Mouse (Mus musculus): ENCODE measurements at regions not wholly inside any gene's neighbourhood (a gene's known extent, or its start where the extent isn't known, plus 50 kb on each side); places are given as distances from the start of the nearest gene placed in this dataset.

GRCm38 (mm10) chr2:84042793-84043192 is 52.4 kb downstream of the Gm13691 start:
- WGBS = 54% methylated on average over 2 of the region's 2 CpGs
- Histone ChIP-seq H3K9me3 (ENCODE audit: control insufficient read depth, low read length) (no peaks in the 10 kb centered on the region), H3K4me2 (ENCODE audit: low read length) (no peak overlapping the region), H3K4me1 (replicated peaks; ENCODE audit: control insufficient read depth, insufficient read depth, low read length) (no peaks in the 10 kb centered on the region), H3K9ac (ENCODE audit: low read length) (no peak overlapping the region), H3K27me3 (replicated peaks; ENCODE audit: control insufficient read depth, insufficient read depth, low read length) (no peaks in the 10 kb centered on the region), H3K27ac (ENCODE audit: low read depth) (no peak overlapping the region), H3K4me3 (ENCODE audit: low read depth, low read length) (no peak overlapping the region), H3K36me3 (ENCODE audit: control insufficient read depth, insufficient read depth, low read length) (no peaks in the 10 kb centered on the region)
- no peak for DNase-seq (ENCODE audit: low spot score)
- ATAC-seq (replicated peaks; ENCODE audit: low FRiP score, low TSS enrichment, low read depth) = no peak

- Histone ChIP-seq H3K9me3 (ENCODE audit: control insufficient read depth, low read length) (no peaks in the 10 kb centered on the region), H3K27ac (ENCODE audit: low read depth) (peak overlapping the region; percentile 51), H3K4me1 (replicated peaks; ENCODE audit: control insufficient read depth, insufficient read depth, low read length) (0 out of 2 replicates have a peak, but pooled peaks cover 4% of the 10 kb centered on the region), H3K4me2 (ENCODE audit: low read length) (no peak overlapping the region), H3K36me3 (ENCODE audit: control insufficient read depth, insufficient read depth, low read length) (no peaks in the 10 kb centered on the region), H3K27me3 (replicated peaks; ENCODE audit: control insufficient read depth, insufficient read depth, low read length) (no peaks in the 10 kb centered on the region), H3K9ac (ENCODE audit: low read length) (no peak overlapping the region), H3K4me3 (ENCODE audit: low read depth, low read length) (no peak overlapping the region)
- ATAC-seq (replicated peaks; ENCODE audit: low FRiP score, low TSS enrichment, low read depth) (no peak), DNase-seq (ENCODE audit: low spot score) (no peak)
- 76% methylated on average over 9 of the region's 9 CpGs for WGBS
These were observed 58.2 kb downstream of the Gm13691 start for GRCm38 (mm10) chr2:84048398-84049140.

DNA sequence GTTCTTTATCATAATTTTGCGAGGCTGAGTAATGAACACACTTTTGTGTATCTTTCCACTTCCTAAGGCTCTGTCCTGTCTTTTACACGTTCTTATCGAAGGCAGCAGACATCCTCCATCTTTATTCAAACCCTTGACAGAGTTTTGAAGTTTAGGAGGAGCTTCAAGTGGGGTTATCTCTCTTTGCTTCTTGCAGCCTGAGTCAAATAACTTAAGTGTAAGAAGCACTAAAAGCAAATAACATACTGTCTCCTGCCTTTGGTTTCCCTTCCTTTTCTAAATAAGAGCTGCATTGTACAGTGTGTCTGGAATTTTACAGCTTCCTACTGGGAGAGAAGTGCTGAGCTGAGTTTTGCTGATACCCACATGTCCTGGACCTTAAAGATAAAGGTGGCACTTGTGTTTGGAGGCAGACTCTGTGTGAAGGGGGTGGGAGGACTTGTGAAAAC is 61.6 kb downstream of the Gm13691 start:
- ATAC-seq (replicated peaks; ENCODE audit: low FRiP score, low TSS enrichment, low read depth) (no peak), DNase-seq (ENCODE audit: low spot score) (no peak)
- Histone ChIP-seq H3K4me2 (ENCODE audit: low read length) (no peak overlapping the region), H3K4me3 (ENCODE audit: low read depth, low read length) (no peak overlapping the region), H3K27me3 (replicated peaks; ENCODE audit: control insufficient read depth, insufficient read depth, low read length) (no peaks in the 10 kb centered on the region), H3K36me3 (ENCODE audit: control insufficient read depth, insufficient read depth, low read length) (no peaks in the 10 kb centered on the region), H3K9ac (ENCODE audit: low read length) (no peak overlapping the region), H3K27ac (ENCODE audit: low read depth) (no peak overlapping the region), H3K4me1 (replicated peaks; ENCODE audit: control insufficient read depth, insufficient read depth, low read length) (0 out of 2 replicates have a peak, but pooled peaks cover 4% of the 10 kb centered on the region), H3K9me3 (ENCODE audit: control insufficient read depth, low read length) (no peaks in the 10 kb centered on the region)
- 29% methylated on average over 3 of the region's 3 CpGs for WGBS

GRCm38 (mm10) chr2:84059246-84059645 is 68.9 kb downstream of the Gm13691 start:
- H3K9ac ChIP-seq (ENCODE audit: low read length) = no peak overlapping the region
- H3K4me3 ChIP-seq (ENCODE audit: low read depth, low read length) = no peak overlapping the region
- H3K36me3 ChIP-seq (ENCODE audit: control insufficient read depth, insufficient read depth, low read length) = no peaks in the 10 kb centered on the region
- H3K4me1 ChIP-seq (replicated peaks; ENCODE audit: control insufficient read depth, insufficient read depth, low read length) = no peaks in the 10 kb centered on the region
- DNase-seq (ENCODE audit: low spot score) = no peak
- no peaks in the 10 kb centered on the region for H3K9me3 ChIP-seq (ENCODE audit: control insufficient read depth, low read length)
- H3K27me3 ChIP-seq (replicated peaks; ENCODE audit: control insufficient read depth, insufficient read depth, low read length) = no peaks in the 10 kb centered on the region
- no peak for ATAC-seq (replicated peaks; ENCODE audit: low FRiP score, low TSS enrichment, low read depth)
- no peak overlapping the region for H3K4me2 ChIP-seq (ENCODE audit: low read length)
- H3K27ac ChIP-seq (ENCODE audit: low read depth) = no peak overlapping the region
- WGBS = 82% methylated on average over 7 of the region's 7 CpGs

- 71% methylated on average over 1 of the region's 1 CpGs for WGBS
- Histone ChIP-seq H3K4me2 (ENCODE audit: low read length) (no peak overlapping the region), H3K27ac (ENCODE audit: low read depth) (no peak overlapping the region), H3K9me3 (ENCODE audit: control insufficient read depth, low read length) (no peaks in the 10 kb centered on the region), H3K9ac (ENCODE audit: low read length) (no peak overlapping the region), H3K4me3 (ENCODE audit: low read depth, low read length) (no peak overlapping the region), H3K36me3 (ENCODE audit: control insufficient read depth, insufficient read depth, low read length) (no peaks in the 10 kb centered on the region), H3K27me3 (replicated peaks; ENCODE audit: control insufficient read depth, insufficient read depth, low read length) (no peaks in the 10 kb centered on the region), H3K4me1 (replicated peaks; ENCODE audit: control insufficient read depth, insufficient read depth, low read length) (no peaks in the 10 kb centered on the region)
- DNase-seq (ENCODE audit: low spot score) (no peak), ATAC-seq (replicated peaks; ENCODE audit: low FRiP score, low TSS enrichment, low read depth) (no peak)
These were observed 70.9 kb downstream of the Gm13691 start for GRCm38 (mm10) chr2:84061221-84061620.

- H3K4me2 ChIP-seq (ENCODE audit: low read length) = no peak overlapping the region
- 71% methylated on average over 2 of the region's 2 CpGs for WGBS
- no peaks in the 10 kb centered on the region for H3K9me3 ChIP-seq (ENCODE audit: control insufficient read depth, low read length)
- ATAC-seq (replicated peaks; ENCODE audit: low FRiP score, low TSS enrichment, low read depth) = no peak
- no peak for DNase-seq (ENCODE audit: low spot score)
- H3K4me1 ChIP-seq (replicated peaks; ENCODE audit: control insufficient read depth, insufficient read depth, low read length) = no peaks in the 10 kb centered on the region
- no peak overlapping the region for H3K4me3 ChIP-seq (ENCODE audit: low read depth, low read length)
- no peak overlapping the region for H3K27ac ChIP-seq (ENCODE audit: low read depth)
- H3K9ac ChIP-seq (ENCODE audit: low read length) = no peak overlapping the region
- no peaks in the 10 kb centered on the region for H3K36me3 ChIP-seq (ENCODE audit: control insufficient read depth, insufficient read depth, low read length)
- H3K27me3 ChIP-seq (replicated peaks; ENCODE audit: control insufficient read depth, insufficient read depth, low read length) = no peaks in the 10 kb centered on the region
These were observed 74.0 kb downstream of the Gm13691 start for GRCm38 (mm10) chr2:84064371-84064770.

DNA sequence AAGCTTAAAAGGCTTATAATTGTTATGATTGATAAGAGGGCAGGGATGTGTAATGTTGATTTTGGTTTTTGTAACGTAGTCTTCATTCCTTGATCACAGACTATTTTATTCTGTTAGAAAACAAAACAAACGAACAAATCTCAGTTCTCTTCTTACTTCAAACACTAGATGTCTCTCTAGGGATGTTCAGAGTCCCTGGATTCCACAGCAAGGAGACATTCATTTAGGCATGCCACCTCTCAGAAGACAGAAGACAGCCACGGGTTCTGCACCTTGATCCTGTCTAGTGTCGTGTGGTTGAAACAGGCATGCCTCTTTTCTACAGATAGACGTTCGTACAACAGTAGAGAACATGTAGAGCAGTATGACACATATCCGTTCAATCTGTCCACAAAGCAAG is 74.7 kb downstream of the Gm13691 start:
- Histone ChIP-seq H3K4me1 (replicated peaks; ENCODE audit: control insufficient read depth, insufficient read depth, low read length) (no peaks in the 10 kb centered on the region), H3K27me3 (replicated peaks; ENCODE audit: control insufficient read depth, insufficient read depth, low read length) (no peaks in the 10 kb centered on the region), H3K4me3 (ENCODE audit: low read depth, low read length) (no peak overlapping the region), H3K4me2 (ENCODE audit: low read length) (no peak overlapping the region), H3K9ac (ENCODE audit: low read length) (no peak overlapping the region), H3K27ac (ENCODE audit: low read depth) (no peak overlapping the region), H3K36me3 (ENCODE audit: control insufficient read depth, insufficient read depth, low read length) (no peaks in the 10 kb centered on the region), H3K9me3 (ENCODE audit: control insufficient read depth, low read length) (no peaks in the 10 kb centered on the region)
- WGBS = 41% methylated on average over 7 of the region's 7 CpGs
- DNase-seq (ENCODE audit: low spot score) (no peak), ATAC-seq (replicated peaks; ENCODE audit: low FRiP score, low TSS enrichment, low read depth) (no peak)

DNA sequence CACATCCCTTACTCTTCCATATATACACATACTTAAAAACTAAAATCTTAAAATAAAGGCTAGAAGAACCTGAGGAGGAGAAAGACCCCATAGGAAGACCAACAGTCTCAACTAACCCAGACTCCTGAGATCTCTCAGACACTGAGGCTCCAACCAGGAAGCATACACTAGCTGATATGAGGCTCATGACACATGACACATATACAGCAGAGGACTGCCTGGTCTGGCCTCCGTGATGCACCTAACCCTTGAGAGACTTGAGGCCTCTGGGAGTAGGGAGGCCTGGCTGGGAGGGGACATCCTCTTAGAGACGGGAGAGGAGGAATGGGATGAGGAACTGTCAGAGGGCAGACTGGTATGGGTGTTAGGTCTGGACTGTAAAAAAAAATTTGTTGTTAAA is 75.4 kb downstream of the Gm13691 start:
- no peaks in the 10 kb centered on the region for H3K36me3 ChIP-seq (ENCODE audit: control insufficient read depth, insufficient read depth, low read length)
- H3K9me3 ChIP-seq (ENCODE audit: control insufficient read depth, low read length) = no peaks in the 10 kb centered on the region
- ATAC-seq (replicated peaks; ENCODE audit: low FRiP score, low TSS enrichment, low read depth) (no peak), DNase-seq (ENCODE audit: low spot score) (no peak)
- no peak overlapping the region for H3K27ac ChIP-seq (ENCODE audit: low read depth)
- H3K4me3 ChIP-seq (ENCODE audit: low read depth, low read length) = no peak overlapping the region
- WGBS = 83% methylated on average over 2 of the region's 2 CpGs
- H3K4me1 ChIP-seq (replicated peaks; ENCODE audit: control insufficient read depth, insufficient read depth, low read length) = no peaks in the 10 kb centered on the region
- H3K4me2 ChIP-seq (ENCODE audit: low read length) = no peak overlapping the region
- no peaks in the 10 kb centered on the region for H3K27me3 ChIP-seq (replicated peaks; ENCODE audit: control insufficient read depth, insufficient read depth, low read length)
- H3K9ac ChIP-seq (ENCODE audit: low read length) = no peak overlapping the region

DNA sequence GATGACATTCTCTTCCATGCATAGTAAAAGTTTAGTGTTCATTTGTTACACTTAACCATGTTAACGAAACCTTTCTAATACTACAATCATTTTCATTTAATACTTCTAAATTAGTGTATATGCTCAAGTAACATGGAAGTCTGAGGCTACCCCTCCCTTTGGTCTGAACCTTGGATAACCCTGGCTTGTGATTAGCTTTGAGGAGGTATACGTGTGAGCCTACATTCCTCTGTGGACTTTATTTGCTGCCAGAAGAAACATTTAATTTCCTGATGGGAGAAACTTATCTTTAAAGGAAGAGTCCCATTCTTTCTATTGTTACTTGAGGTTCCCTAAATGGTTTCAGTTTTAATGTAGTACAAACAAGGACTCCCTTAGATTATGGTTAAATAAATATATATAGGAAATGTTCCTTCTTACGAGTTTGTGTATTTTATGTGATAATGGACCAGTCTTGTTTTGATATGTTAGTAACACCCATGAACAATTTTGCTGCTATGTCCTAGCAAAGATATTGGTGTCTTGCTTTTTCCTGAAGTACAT is 75.9 kb downstream of the Gm13691 start:
- Histone ChIP-seq H3K27me3 (replicated peaks; ENCODE audit: control insufficient read depth, insufficient read depth, low read length) (no peaks in the 10 kb centered on the region), H3K27ac (ENCODE audit: low read depth) (no peak overlapping the region), H3K4me2 (ENCODE audit: low read length) (no peak overlapping the region), H3K9me3 (ENCODE audit: control insufficient read depth, low read length) (no peaks in the 10 kb centered on the region), H3K4me3 (ENCODE audit: low read depth, low read length) (no peak overlapping the region), H3K4me1 (replicated peaks; ENCODE audit: control insufficient read depth, insufficient read depth, low read length) (no peaks in the 10 kb centered on the region), H3K36me3 (ENCODE audit: control insufficient read depth, insufficient read depth, low read length) (no peaks in the 10 kb centered on the region), H3K9ac (ENCODE audit: low read length) (no peak overlapping the region)
- 73% methylated on average over 3 of the region's 3 CpGs for WGBS
- DNase-seq (ENCODE audit: low spot score) = no peak
- ATAC-seq (replicated peaks; ENCODE audit: low FRiP score, low TSS enrichment, low read depth) = no peak
